Mouse (Mus musculus): ENCODE measurements around the gene Cpsf3.

DNA sequence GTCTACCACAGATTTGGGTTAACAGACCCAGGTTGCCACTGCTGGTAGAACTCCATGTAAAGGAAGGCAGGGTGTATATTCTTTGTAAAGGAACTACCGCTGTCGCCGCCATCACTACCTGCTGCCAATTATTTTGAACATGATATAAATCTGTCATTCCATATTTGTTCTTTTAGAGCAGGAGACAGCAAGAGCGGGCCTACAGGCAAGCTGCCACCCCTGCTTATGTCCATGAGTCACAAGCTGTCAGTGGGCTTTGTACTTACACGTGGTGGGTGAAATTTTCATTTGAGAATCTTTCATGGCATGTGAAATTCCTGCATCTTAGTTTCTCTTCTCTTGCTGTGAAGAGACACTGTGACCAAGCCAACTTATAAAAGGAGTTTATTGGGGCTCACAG, 21.9 kb upstream of the Cpsf3 start:
- TF ChIP-seq USF1 (IDR thresholded peaks at IDR 0.05; ENCODE audit: low read depth) = no peak
- no peak for TF ChIP-seq CTCF (IDR thresholded peaks at IDR 0.05; ENCODE audit: control insufficient read depth, insufficient read depth, insufficient read length)
- no peak for TF ChIP-seq MYOG (IDR thresholded peaks at IDR 0.05; ENCODE audit: control insufficient read depth, extremely low read depth, insufficient read length)
- TF ChIP-seq MAX (IDR thresholded peaks at IDR 0.05) = no peak
- TF ChIP-seq MYOD1 (IDR thresholded peaks at IDR 0.05; ENCODE audit: control insufficient read depth, insufficient read length, low read depth) = no peak
